Mouse (Mus musculus): ENCODE measurements around the gene Nrap.
A peak's percentile ranks its signal among the peaks of the same experiment; 100 is the strongest.

Nrap gene

GRCm38 (mm10) chr19:56396669-56397621 lies 7.1 kb upstream of the Nrap start, which contains the start of gene Casp7:
Gene Casp7 (plus strand): TSS chr19:56397129.
- peak; percentile 88 for DNase-seq (ENCODE audit: low read depth, low spot score)

- DNase-seq (ENCODE audit: low read depth, low spot score) = no peak
These were observed 6.4 kb upstream of the Nrap start for GRCm38 (mm10) chr19:56396227-56396626.

GRCm38 (mm10) chr19:56395183-56395935 lies 5.5 kb upstream of the Nrap start:
- DNase-seq (ENCODE audit: low read depth, low spot score) = no peak

GRCm38 (mm10) chr19:56393311-56393866 lies 3.6 kb upstream of the Nrap start:
- DNase-seq (ENCODE audit: low read depth, low spot score) = no peak

GRCm38 (mm10) chr19:56391307-56392046 lies 1.6 kb upstream of the Nrap start:
- DNase-seq (ENCODE audit: low read depth, low spot score) = peak; percentile 8

- no peak for DNase-seq (ENCODE audit: low read depth, low spot score)
These were observed 661 bp downstream of the Nrap start for GRCm38 (mm10) chr19:56389176-56389575.

- no peak for DNase-seq (ENCODE audit: low read depth, low spot score)
These were observed 2.0 kb downstream of the Nrap start for GRCm38 (mm10) chr19:56387726-56388302.

- no peak for DNase-seq (ENCODE audit: low read depth, low spot score)
These were observed 3.7 kb downstream of the Nrap start for GRCm38 (mm10) chr19:56386095-56386494.

- DNase-seq (ENCODE audit: low read depth, low spot score) = no peak
These were observed 4.3 kb downstream of the Nrap start for GRCm38 (mm10) chr19:56385546-56385945.

- DNase-seq (ENCODE audit: low read depth, low spot score) = no peak
These were observed 8.4 kb downstream of the Nrap start for GRCm38 (mm10) chr19:56381407-56381806.

GRCm38 (mm10) chr19:56380341-56380740 lies 9.5 kb downstream of the Nrap start:
- no peak for DNase-seq (ENCODE audit: low read depth, low spot score)

GRCm38 (mm10) chr19:56378554-56379172 lies 11.2 kb downstream of the Nrap start:
- no peak for DNase-seq (ENCODE audit: low read depth, low spot score)

- no peak for DNase-seq (ENCODE audit: low read depth, low spot score)
These were observed 11.8 kb downstream of the Nrap start for GRCm38 (mm10) chr19:56378007-56378406.

GRCm38 (mm10) chr19:56374011-56374410 lies 15.8 kb downstream of the Nrap start:
- no peak for DNase-seq (ENCODE audit: low read depth, low spot score)

GRCm38 (mm10) chr19:56373246-56373645 lies 16.6 kb downstream of the Nrap start:
- DNase-seq (ENCODE audit: low read depth, low spot score) = no peak

- no peak for DNase-seq (ENCODE audit: low read depth, low spot score)
These were observed 17.6 kb downstream of the Nrap start for GRCm38 (mm10) chr19:56372226-56372625.

GRCm38 (mm10) chr19:56370389-56371150 lies 19.3 kb downstream of the Nrap start:
- no peak for DNase-seq (ENCODE audit: low read depth, low spot score)

- no peak for DNase-seq (ENCODE audit: low read depth, low spot score)
These were observed 20.9 kb downstream of the Nrap start for GRCm38 (mm10) chr19:56368912-56369311.

- DNase-seq (ENCODE audit: low read depth, low spot score) = no peak
These were observed 22.1 kb downstream of the Nrap start for GRCm38 (mm10) chr19:56367778-56368177.

- DNase-seq (ENCODE audit: low read depth, low spot score) = no peak
These were observed 23.2 kb downstream of the Nrap start for GRCm38 (mm10) chr19:56366625-56367024.

All from A20 (cell line).